Mouse (Mus musculus): Measurements from ENCODE around the gene Fam8a1.

DNA sequence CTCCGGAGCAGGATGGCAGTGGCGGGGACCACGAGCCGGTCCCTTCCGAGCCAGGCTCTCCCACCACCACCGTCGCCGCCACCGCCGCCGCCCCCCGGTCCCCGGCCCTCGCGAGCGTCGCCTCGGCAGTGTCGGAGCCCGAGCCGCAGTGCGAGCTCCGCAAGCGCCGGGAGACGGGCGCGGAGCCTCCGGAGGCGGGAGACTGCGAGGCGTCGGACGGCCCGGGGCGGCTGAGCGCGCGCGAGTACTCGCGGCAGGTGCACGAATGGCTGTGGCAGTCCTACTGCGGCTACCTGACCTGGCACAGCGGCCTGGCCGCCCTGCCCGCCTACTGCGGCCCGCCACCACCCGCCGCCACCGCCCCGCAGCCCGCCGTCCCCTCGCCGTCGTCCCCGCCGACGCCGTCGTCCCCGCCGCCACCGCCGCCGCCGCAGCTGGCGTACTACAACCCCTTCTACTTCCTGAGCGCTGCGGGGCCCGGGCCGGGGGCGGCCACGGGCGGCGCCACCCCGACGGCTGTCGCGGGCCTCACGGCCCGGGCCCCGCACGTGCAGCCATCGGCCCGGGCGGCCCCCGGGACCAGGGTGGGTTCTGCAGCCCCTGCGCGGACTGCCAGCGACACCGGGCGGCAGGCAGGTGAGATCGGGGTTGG lies 424 bp downstream of the Fam8a1 start:
- TF ChIP-seq CTCF (conservative IDR thresholded peaks at IDR 0.05 in 1 of 2, IDR thresholded peaks at IDR 0.05 in 1 of 2; ENCODE audit: low read depth in 2 of 2, low read length in 2 of 2) (peak in 1 of 2 experiments; percentile 15; a peak in 1 of 4 replicates), CHD1 (IDR thresholded peaks at IDR 0.05; ENCODE audit: low read depth, low read length) (no peak), MAZ (IDR thresholded peaks at IDR 0.05; ENCODE audit: low read depth, low read length) (no peak), POLR2A (IDR thresholded peaks at IDR 0.05; ENCODE audit: low read depth, low read length) (no peak), MEF2A (IDR thresholded peaks at IDR 0.05; ENCODE audit: borderline replicate concordance, low read depth, low read length) (no peak), RAD21 (IDR thresholded peaks at IDR 0.05; ENCODE audit: low read depth, low read length) (no peak; the same call in 1 of the 2 replicates), SIN3A (IDR thresholded peaks at IDR 0.05; ENCODE audit: low read length) (no peak), NELFE (IDR thresholded peaks at IDR 0.05; ENCODE audit: low read depth, low read length) (no peak), POLR2AphosphoS2 (IDR thresholded peaks at IDR 0.05; ENCODE audit: low read depth, low read length) (no peak), BHLHE40 (IDR thresholded peaks at IDR 0.05; ENCODE audit: low read depth, low read length) (peak; percentile 87)

Measured in CH12.LX (cell line).